Mouse (Mus musculus) MEL (cell line): ENCODE data around the gene Slc29a2. TPM values are rescaled to one million over a fixed set of nuclear protein-coding genes. Genes with fewer than 3 reads are reported as not detected.

Source experiments
- DNase-seq: peaks from one replicate; pipeline ENCODE4 v3.0.0; 2011; ENCODE audit warnings: low read depth, low spot score
- H3K27ac ChIP-seq: 2 replicates; pipeline ENCODE4 v1.5.1; 2012; ENCODE audit warnings: low read depth, mild to moderate bottlenecking, control low read depth, low read length, moderate library complexity; ENCODE audit not compliant: control insufficient read depth
- H3K27me3 ChIP-seq, 2 experiments: fragments of 150-350 bp in 1 of 2; sonication (generic) in 1 of 2; 2 replicates each; pipeline ENCODE4 v1.6.1; 2012; ENCODE audit warnings: low read length in 2 of 2, mild to moderate bottlenecking in 2 of 2, improper control_type of control experiment in 1 of 2, moderate library complexity in 1 of 2; ENCODE audit not compliant: insufficient read depth in 2 of 2, control insufficient read depth in 1 of 2
- H3K36me3 ChIP-seq, 2 experiments: 2 replicates each; pipeline ENCODE4 v1.6.1; 2012 to 2014; ENCODE audit warnings: low read length in 2 of 2, improper control_type of control experiment in 1 of 2, inconsistent platforms in 1 of 2, mild to moderate bottlenecking in 1 of 2; ENCODE audit not compliant: insufficient read depth in 2 of 2, control insufficient read depth in 1 of 2
- H3K4me1 ChIP-seq, 2 experiments: fragments of 150-350 bp in 1 of 2; sonication (generic) in 1 of 2; 2 replicates each; pipeline ENCODE4 v1.6.1; 2012; ENCODE audit warnings: low read length in 2 of 2, improper control_type of control experiment in 1 of 2, mild to moderate bottlenecking in 1 of 2; ENCODE audit not compliant: insufficient read depth in 2 of 2, control insufficient read depth in 1 of 2
- H3K4me3 ChIP-seq, 2 experiments: fragments of 150-350 bp in 1 of 2; sonication (generic) in 1 of 2; 2 replicates each; pipeline ENCODE4 v1.5.1; 2012; ENCODE audit warnings: low read depth in 2 of 2, low read length in 2 of 2, mild to moderate bottlenecking in 2 of 2, moderate library complexity in 2 of 2, control low read depth in 1 of 2, improper control_type of control experiment in 1 of 2; ENCODE audit not compliant: control insufficient read depth in 1 of 2, insufficient read depth in 1 of 2
- H3K79me2 ChIP-seq: 2 replicates; pipeline ENCODE4 v1.6.1; 2012; ENCODE audit warnings: mild to moderate bottlenecking, low read length, moderate library complexity; ENCODE audit not compliant: control insufficient read depth, poor library complexity, insufficient read depth
- H3K9ac ChIP-seq: 2 replicates; pipeline ENCODE4 v1.6.1; 2012; ENCODE audit warnings: low read depth, mild to moderate bottlenecking, control low read depth, low read length, moderate library complexity; ENCODE audit not compliant: control insufficient read depth, poor library complexity, severe bottlenecking
- H3K9me3 ChIP-seq: fragments of 150-350 bp; sonication (generic); replicated peaks from 2 replicates; pipeline ENCODE4 v1.6.1; 2012; ENCODE audit warnings: mild to moderate bottlenecking, low read length, improper control_type of control experiment, moderate library complexity; ENCODE audit not compliant: insufficient read depth
- BHLHE40 ChIP-seq: IDR thresholded peaks from 2 replicates; pipeline ENCODE4 v1.6.1; 2012; ENCODE audit warnings: low read depth, mild to moderate bottlenecking, inconsistent platforms, low read length, improper control_type of control experiment, borderline replicate concordance
- CHD2 ChIP-seq: IDR thresholded peaks from 2 replicates; pipeline ENCODE4 v1.6.1; 2011; ENCODE audit warnings: low read length, improper control_type of control experiment
- CTCF ChIP-seq, 3 experiments: IDR thresholded peaks in 2 of 3; conservative IDR thresholded peaks in 1 of 3; 2 replicates each; pipeline ENCODE4 v1.5.1; 2011 to 2012; ENCODE audit warnings: low read length in 3 of 3, low read depth in 2 of 3, mild to moderate bottlenecking in 2 of 3, improper control_type of control experiment in 1 of 3, inconsistent platforms in 1 of 3, mixed read lengths in 1 of 3, moderate library complexity in 1 of 3; ENCODE audit not compliant: control insufficient read depth in 1 of 3, insufficient read depth in 1 of 3, poor library complexity in 1 of 3, severe bottlenecking in 1 of 3
- E2F4 ChIP-seq: IDR thresholded peaks from 2 replicates; pipeline ENCODE4 v1.6.1; 2011; ENCODE audit warnings: low read depth, low read length, improper control_type of control experiment, borderline replicate concordance
- HCFC1 ChIP-seq: IDR thresholded peaks from 2 replicates; pipeline ENCODE4 v1.6.1; 2012; ENCODE audit warnings: low read depth, mild to moderate bottlenecking, inconsistent platforms, low read length, improper control_type of control experiment, moderate library complexity
- JUND ChIP-seq: IDR thresholded peaks from 2 replicates; pipeline ENCODE4 v1.6.1; 2011; ENCODE audit warnings: low read depth, mild to moderate bottlenecking, improper control_type of control experiment, low read length
- MAX ChIP-seq: IDR thresholded peaks from 2 replicates; pipeline ENCODE4 v1.6.1; 2011; ENCODE audit warnings: low read length, improper control_type of control experiment
- MAZ ChIP-seq: IDR thresholded peaks from 2 replicates; pipeline ENCODE4 v1.6.1; 2012; ENCODE audit warnings: low read depth, mild to moderate bottlenecking, inconsistent platforms, low read length, improper control_type of control experiment
- MEF2A ChIP-seq: IDR thresholded peaks from 2 replicates; pipeline ENCODE4 v1.6.1; 2014; ENCODE audit warnings: low read depth, mild to moderate bottlenecking, inconsistent platforms, low read length, improper control_type of control experiment; ENCODE audit not compliant: poor library complexity, insufficient replicate concordance, severe bottlenecking; ENCODE audit errors: extremely low read depth
- MXI1 ChIP-seq: IDR thresholded peaks from 2 replicates; pipeline ENCODE4 v1.6.1; 2011; ENCODE audit warnings: mild to moderate bottlenecking, low read depth, low read length, improper control_type of control experiment
- MYB ChIP-seq: IDR thresholded peaks from 2 replicates; pipeline ENCODE4 v1.6.1; 2011; ENCODE audit warnings: mild to moderate bottlenecking, low read depth, low read length, improper control_type of control experiment
- NELFE ChIP-seq: IDR thresholded peaks from 2 replicates; pipeline ENCODE4 v1.6.1; 2011; ENCODE audit warnings: low read depth, low read length, improper control_type of control experiment
- NRF1 ChIP-seq: IDR thresholded peaks from 2 replicates; pipeline ENCODE4 v1.6.1; 2014; ENCODE audit warnings: low read depth, mild to moderate bottlenecking, inconsistent platforms, low read length, improper control_type of control experiment, moderate library complexity; ENCODE audit not compliant: poor library complexity, insufficient read depth, severe bottlenecking
- POLR2A ChIP-seq, 2 experiments: IDR thresholded peaks; 2 replicates each; pipeline ENCODE4 v1.6.1; 2011 to 2012; ENCODE audit warnings: low read length in 2 of 2, mild to moderate bottlenecking in 2 of 2, control low read depth in 1 of 2, improper control_type of control experiment in 1 of 2, low read depth in 1 of 2, moderate library complexity in 1 of 2; ENCODE audit not compliant: control insufficient read depth in 1 of 2, insufficient read depth in 1 of 2, poor library complexity in 1 of 2
- RAD21 ChIP-seq: IDR thresholded peaks from 2 replicates; pipeline ENCODE4 v1.6.1; 2011; ENCODE audit warnings: mild to moderate bottlenecking, low read depth, low read length, improper control_type of control experiment
- RCOR1 ChIP-seq: IDR thresholded peaks from 2 replicates; pipeline ENCODE4 v1.6.1; 2012; ENCODE audit warnings: low read depth, mild to moderate bottlenecking, inconsistent platforms, low read length, improper control_type of control experiment
- SMC3 ChIP-seq: IDR thresholded peaks from 2 replicates; pipeline ENCODE4 v1.6.1; 2011; ENCODE audit warnings: low read depth, low read length, improper control_type of control experiment
- TBP ChIP-seq: IDR thresholded peaks from 2 replicates; pipeline ENCODE4 v1.8.0; 2011; ENCODE audit warnings: low read depth, low read length, improper control_type of control experiment
- TCF12 ChIP-seq: IDR thresholded peaks from 2 replicates; pipeline ENCODE4 v1.6.1; 2014; ENCODE audit warnings: low read depth, mild to moderate bottlenecking, inconsistent platforms, low read length, improper control_type of control experiment, moderate library complexity
- USF1 ChIP-seq: IDR thresholded peaks from 2 replicates; pipeline ENCODE4 v1.6.1; 2014; ENCODE audit warnings: low read depth, mild to moderate bottlenecking, inconsistent platforms, low read length, improper control_type of control experiment, moderate library complexity
- ZC3H11A ChIP-seq: IDR thresholded peaks from 2 replicates; pipeline ENCODE4 v1.6.1; 2012; ENCODE audit warnings: low read depth, mild to moderate bottlenecking, inconsistent platforms, low read length, improper control_type of control experiment
- polyA plus RNA-seq, 2 experiments: library from polyadenylated mRNA; stranded (reverse) in 1 of 2; unstranded in 1 of 2; fragments of >175 nt in 1 of 2; fragments of >200 nt in 1 of 2; gene quantifications; 2 replicates each; pipeline versions ENCODE4 v1.2.1 to v1.2.4; 2012; ENCODE audit warnings: low replicate concordance in 2 of 2, low read depth in 1 of 2; ENCODE audit not compliant: insufficient read length in 2 of 2, insufficient read depth in 1 of 2, missing spikeins in 1 of 2
- total RNA-seq: library from RNA; depleted of rRNA; stranded (reverse); fragments of 300-350 nt; gene quantifications from 2 replicates; pipeline ENCODE4 v1.2.3, GENCODE M21; 2012

The Slc29a2 gene
- total and polyA plus RNA-seq, 3 experiments = 3.2 to 10.9 TPM; not detected in 1

GRCm38 (mm10) chr19:5071545-5072369, 48.1 kb downstream of the Slc29a2 start (continued):
- TF ChIP-seq BHLHE40 (no peak), CTCF (IDR thresholded peaks at IDR 0.05 in 2 of 3, conservative IDR thresholded peaks at IDR 0.05 in 1 of 3; ENCODE audit: control insufficient read depth in 1 of 3, insufficient read depth in 1 of 3, low read depth in 2 of 3, low read length in 3 of 3, poor library complexity in 1 of 3, severe bottlenecking in 1 of 3) (no peak), TCF12 (no peak), MYB (no peak)

GRCm38 (mm10) chr19:5072389-5073019, 48.8 kb downstream of the Slc29a2 start:
- Histone ChIP-seq H3K4me1 (peaks cover 5 to 26% of the 10 kb centered on the region in 2 experiments), H3K27me3 (no peaks in the 10 kb centered on the region)
- TF ChIP-seq CTCF (IDR thresholded peaks at IDR 0.05 in 2 of 3, conservative IDR thresholded peaks at IDR 0.05 in 1 of 3; ENCODE audit: control insufficient read depth in 1 of 3, insufficient read depth in 1 of 3, low read depth in 2 of 3, low read length in 3 of 3, poor library complexity in 1 of 3, severe bottlenecking in 1 of 3) (no peak), USF1 (peak; percentile 79), TBP (peak; percentile 37; the same call in 1 of the 2 replicates), POLR2A (IDR thresholded peaks at IDR 0.05; ENCODE audit: control insufficient read depth in 1 of 2, insufficient read depth in 1 of 2, low read depth in 1 of 2, low read length in 2 of 2, poor library complexity in 1 of 2) (0 out of 4 replicates have a peak, but pooled peaks of 1 of the 2 experiments have one; percentile 9), MXI1 (0 out of 2 replicates have a peak, but pooled peaks have one; percentile 45)

DNA sequence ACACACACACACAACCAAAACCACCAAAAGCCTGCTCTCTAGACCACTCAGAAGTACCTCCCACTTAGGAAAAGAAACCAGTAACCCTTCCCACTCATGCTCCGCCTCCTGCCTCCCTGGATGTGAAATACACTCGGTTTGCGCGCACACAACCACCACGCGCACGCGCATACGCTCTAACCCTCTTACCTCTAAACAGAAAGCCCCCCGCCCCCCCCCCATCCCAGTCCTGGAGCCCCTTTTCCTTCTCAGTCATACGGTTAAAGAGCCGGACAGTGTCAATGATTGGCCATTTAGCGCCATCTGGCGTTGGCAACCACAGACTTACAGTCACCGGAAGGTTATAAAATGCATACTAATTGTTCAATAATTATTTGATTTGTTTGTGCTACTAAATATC, 49.4 kb downstream of the Slc29a2 start:
- peak overlapping the region; percentile 27 for H3K9ac ChIP-seq
- peak overlapping the region; percentile 43; the same call in 1 of the 2 replicates for H3K27ac ChIP-seq
- H3K36me3 ChIP-seq = no peaks in the 10 kb centered on the region
- H3K9me3 ChIP-seq = no peaks in the 10 kb centered on the region
- H3K4me1 ChIP-seq = peaks cover 5 to 26% of the 10 kb centered on the region in 2 experiments
- no peaks in the 10 kb centered on the region for H3K27me3 ChIP-seq
- peak; percentile 82 for DNase-seq
- H3K79me2 ChIP-seq = peaks cover 2% of the 10 kb centered on the region; the same call in 1 of the 2 replicates
- peak overlapping the region; percentile 56 to 68 for H3K4me3 ChIP-seq
- TF ChIP-seq NRF1 (peak; percentile 68), CHD2 (no peak), RCOR1 (no peak), TCF12 (0 out of 2 replicates have a peak, but pooled peaks have one; percentile 12), SMC3 (peak; percentile 82), HCFC1 (no peak), ZC3H11A (peak; percentile 62; the same call in 1 of the 2 replicates), JUND (no peak), MAZ (peak; percentile 45; the same call in 1 of the 2 replicates), CTCF (IDR thresholded peaks at IDR 0.05 in 2 of 3, conservative IDR thresholded peaks at IDR 0.05 in 1 of 3; ENCODE audit: control insufficient read depth in 1 of 3, insufficient read depth in 1 of 3, low read depth in 2 of 3, low read length in 3 of 3, poor library complexity in 1 of 3, severe bottlenecking in 1 of 3) (peak; percentile 44 to 77 (median 75)), MAX (no peak), RAD21 (peak; percentile 67), E2F4 (no peak), NELFE (no peak), MEF2A (no peak)

More at GRCm38 (mm10) chr19:5072389-5073019, 48.8 kb downstream of the Slc29a2 start:
- no peaks in the 10 kb centered on the region for H3K9me3 ChIP-seq
- H3K9ac ChIP-seq = peak overlapping the region; percentile 55
- peak overlapping the region; percentile 56 to 68 for H3K4me3 ChIP-seq
- peak; percentile 82 for DNase-seq
- H3K27ac ChIP-seq = peak overlapping the region; percentile 43
- no peaks in the 10 kb centered on the region for H3K36me3 ChIP-seq
- H3K79me2 ChIP-seq = peaks cover 2% of the 10 kb centered on the region; the same call in 1 of the 2 replicates
